Mouse (Mus musculus): ENCODE results near the gene Pfn4. TPM values are rescaled to one million over a fixed set of nuclear protein-coding genes. Genes with fewer than 3 reads are reported as not detected.

The Pfn4 gene
- polyA plus RNA-seq, 1 experiment from 2014 or later: 1.2 TPM

- Histone ChIP-seq H3K4me1 (peaks cover 3% of the 10 kb centered on the region; the same call in 1 of the 2 replicates), H3K9me3 (no peaks in the 10 kb centered on the region), H3K27ac (no peak overlapping the region), H3K4me3 (no peak overlapping the region), H3K36me3 (no peaks in the 10 kb centered on the region), H3K27me3 (ENCODE audit: insufficient read depth, poor library complexity, severe bottlenecking) (no peaks in the 10 kb centered on the region)
- DNase-seq (ENCODE audit: low spot score): no peak
- WGBS: 64% methylated on average over 3 of the region's 3 CpGs
Measured at GRCm38 (mm10) chr12:4811705-4812104, 42.9 kb downstream of the Pfn4 start.

- Histone ChIP-seq H3K9me3 (no peaks in the 10 kb centered on the region), H3K36me3 (no peaks in the 10 kb centered on the region), H3K27ac (no peak overlapping the region), H3K27me3 (ENCODE audit: insufficient read depth, poor library complexity, severe bottlenecking) (no peaks in the 10 kb centered on the region), H3K4me3 (no peak overlapping the region), H3K4me1 (peaks cover 13% of the 10 kb centered on the region)
- WGBS: 89% methylated on average over 4 of the region's 4 CpGs
- no peak for DNase-seq (ENCODE audit: low spot score)
Measured at GRCm38 (mm10) chr12:4813636-4814035, 44.8 kb downstream of the Pfn4 start.

GRCm38 (mm10) chr12:4816680-4817360 lies 48.0 kb downstream of the Pfn4 start:
- 9% methylated on average over 24 of the region's 24 CpGs for WGBS
- Histone ChIP-seq H3K4me3 (peak overlapping the region; percentile 83), H3K27ac (peak overlapping the region; percentile 94), H3K4me1 (peaks cover 14% of the 10 kb centered on the region), H3K36me3 (peaks cover 19% of the 10 kb centered on the region), H3K27me3 (ENCODE audit: insufficient read depth, poor library complexity, severe bottlenecking) (no peaks in the 10 kb centered on the region), H3K9me3 (no peaks in the 10 kb centered on the region)
- no peak for DNase-seq (ENCODE audit: low spot score)

GRCm38 (mm10) chr12:4817361-4818101 lies 48.7 kb downstream of the Pfn4 start, which contains the start of gene Sf3b6:
Gene Sf3b6, plus strand, starts transcription at chr12:4817544.
- H3K36me3 ChIP-seq: peaks cover 24% of the 10 kb centered on the region
- H3K4me1 ChIP-seq: peaks cover 14% of the 10 kb centered on the region
- H3K27ac ChIP-seq: peak within 1 kb of the TSS; percentile 94
- H3K27me3 ChIP-seq (ENCODE audit: insufficient read depth, poor library complexity, severe bottlenecking): no peaks in the 10 kb centered on the region
- peak; percentile 99 for DNase-seq (ENCODE audit: low spot score)
- H3K9me3 ChIP-seq: no peaks in the 10 kb centered on the region
- WGBS: under 1% methylated on average over 49 of the region's 49 CpGs
- H3K4me3 ChIP-seq: peak within 1 kb of the TSS; percentile 83

- H3K4me1 ChIP-seq: no peaks in the 10 kb centered on the region
- H3K27me3 ChIP-seq (ENCODE audit: insufficient read depth, poor library complexity, severe bottlenecking): no peaks in the 10 kb centered on the region
- H3K4me3 ChIP-seq: no peak overlapping the region
- WGBS: 71% methylated on average over 3 of the region's 3 CpGs
- no peaks in the 10 kb centered on the region for H3K9me3 ChIP-seq
- H3K27ac ChIP-seq: no peak overlapping the region
- peaks cover 69% of the 10 kb centered on the region for H3K36me3 ChIP-seq
- no peak for DNase-seq (ENCODE audit: low spot score)
Measured at GRCm38 (mm10) chr12:4827256-4827655, 58.4 kb downstream of the Pfn4 start.

Other genes starting within 250 kb of the Pfn4 start
- gene Itsn2, start 176.4 kb upstream of the Pfn4 start, polyA plus RNA-seq (2016; fragmentation: Nextera tagmentation; extraction: Ambion mirVana): 30.4 and 32.6 TPM in 2 replicates
- gene Gm3625, start 176.1 kb upstream of the Pfn4 start, polyA plus RNA-seq (2016; fragmentation: Nextera tagmentation; extraction: Ambion mirVana): not detected in 2 replicates
- gene Fam228a, start 30.6 kb upstream of the Pfn4 start, polyA plus RNA-seq (2016; fragmentation: Nextera tagmentation; extraction: Ambion mirVana): 0.31 and 0.35 TPM in 2 replicates
- gene Fam228b, start 245 bp downstream of the Pfn4 start, polyA plus RNA-seq (2016; fragmentation: Nextera tagmentation; extraction: Ambion mirVana): 2.2 and 2.6 TPM in 2 replicates
- gene Sf3b6, start 48.5 kb downstream of the Pfn4 start, polyA plus RNA-seq (2016; fragmentation: Nextera tagmentation; extraction: Ambion mirVana): 164 and 196 TPM in 2 replicates
- gene Fkbp1b, start 72.6 kb downstream of the Pfn4 start, polyA plus RNA-seq (2016; fragmentation: Nextera tagmentation; extraction: Ambion mirVana): 7.4 and 12.5 TPM in 2 replicates
- 17.6 and 18.4 TPM in 2 replicates for gene Wdcp, start 74.3 kb downstream of the Pfn4 start, polyA plus RNA-seq (2016; fragmentation: Nextera tagmentation; extraction: Ambion mirVana)
- gene Mfsd2b, start 105.3 kb downstream of the Pfn4 start, polyA plus RNA-seq (2016; fragmentation: Nextera tagmentation; extraction: Ambion mirVana): 10.9 and 13.5 TPM in 2 replicates
- gene Ubxn2a, start 138.7 kb downstream of the Pfn4 start, polyA plus RNA-seq (2016; fragmentation: Nextera tagmentation; extraction: Ambion mirVana): 29.6 and 30.7 TPM in 2 replicates
- gene Atad2b, start 148.3 kb downstream of the Pfn4 start, polyA plus RNA-seq (2016; fragmentation: Nextera tagmentation; extraction: Ambion mirVana): 6.7 and 8.8 TPM in 2 replicates